Mouse (Mus musculus) gastrocnemius, adult 18-20 months (tissue): ENCODE measurements around the gene Cdc42bpb. TPM values are rescaled to one million over a fixed set of nuclear protein-coding genes. Genes with fewer than 3 reads are reported as not detected.

ENCODE experiments used
- DNase-seq: peaks from one replicate; pipeline ENCODE4 v3.0.0; 2021; ENCODE audit warnings: low spot score
- total RNA-seq, 2 experiments: library from RNA; stranded (reverse); gene quantifications; 2 replicates each; pipeline ENCODE4 v1.2.3; 2021

Gene Cdc42bpb
- total RNA-seq, 2 experiments from 2014 or later: 17.3 to 21.2 TPM

GRCm38 (mm10) chr12:111387146-111387545 is 9.6 kb upstream of the Cdc42bpb start:
- no peak for DNase-seq

DNA sequence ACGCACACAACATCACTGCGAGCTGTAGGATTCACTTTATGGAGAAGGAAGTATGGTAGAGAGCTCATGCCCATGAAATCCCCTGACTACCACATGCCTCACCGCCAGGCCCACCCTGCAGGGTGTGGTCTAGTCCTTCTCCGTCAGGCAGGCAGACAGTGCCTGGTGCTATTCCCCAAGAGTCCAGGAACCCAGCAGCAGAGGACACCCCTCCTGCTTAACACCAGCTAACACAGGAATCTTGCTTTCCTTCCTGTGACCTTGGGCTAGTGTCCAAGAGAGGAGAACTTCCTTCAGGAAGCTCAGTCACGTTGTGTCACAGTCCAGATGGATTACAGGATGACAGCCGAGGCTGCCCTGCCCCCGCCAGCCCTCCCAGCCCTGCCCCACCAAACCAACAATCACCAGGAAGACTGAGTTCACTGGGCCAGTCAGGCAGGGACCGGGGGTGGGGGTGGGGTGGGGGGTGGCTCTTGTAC is 9.2 kb upstream of the Cdc42bpb start:
- peak; percentile 30 for DNase-seq

DNA sequence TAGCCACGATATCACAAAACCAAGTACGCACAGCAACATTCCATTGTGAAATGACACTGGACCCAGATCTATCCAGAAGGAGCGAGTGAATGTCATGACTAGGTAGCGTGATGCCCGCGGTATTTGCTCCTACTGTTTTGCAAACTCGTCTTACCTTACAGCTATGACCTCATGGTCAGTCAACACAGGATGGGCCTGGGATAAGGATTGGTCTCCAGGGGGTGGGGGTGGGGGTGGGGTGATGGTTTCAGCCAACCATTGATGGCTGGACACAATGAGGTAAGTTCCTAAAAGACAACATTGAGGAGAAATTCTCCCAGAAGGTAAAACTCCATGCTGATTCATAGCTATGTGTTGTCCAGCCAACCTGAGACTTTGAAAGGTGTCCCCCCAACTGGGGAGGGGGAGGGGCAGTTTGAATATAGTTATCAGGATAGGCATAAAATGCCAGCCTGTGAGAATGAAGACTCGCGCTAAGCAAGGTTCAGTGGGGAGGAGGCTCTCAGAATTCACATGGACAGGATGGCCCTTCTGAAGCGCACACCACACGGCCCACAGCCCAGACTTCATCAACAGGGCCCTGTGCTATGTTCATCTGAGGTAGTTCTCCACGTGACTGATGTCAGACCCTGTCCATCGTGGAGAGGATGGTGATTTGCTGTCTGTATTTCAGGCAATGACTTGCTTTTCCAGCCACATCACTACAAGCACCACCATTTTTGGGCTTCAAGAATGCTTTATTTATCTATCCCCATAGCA is 8.5 kb upstream of the Cdc42bpb start:
- DNase-seq: no peak

DNA sequence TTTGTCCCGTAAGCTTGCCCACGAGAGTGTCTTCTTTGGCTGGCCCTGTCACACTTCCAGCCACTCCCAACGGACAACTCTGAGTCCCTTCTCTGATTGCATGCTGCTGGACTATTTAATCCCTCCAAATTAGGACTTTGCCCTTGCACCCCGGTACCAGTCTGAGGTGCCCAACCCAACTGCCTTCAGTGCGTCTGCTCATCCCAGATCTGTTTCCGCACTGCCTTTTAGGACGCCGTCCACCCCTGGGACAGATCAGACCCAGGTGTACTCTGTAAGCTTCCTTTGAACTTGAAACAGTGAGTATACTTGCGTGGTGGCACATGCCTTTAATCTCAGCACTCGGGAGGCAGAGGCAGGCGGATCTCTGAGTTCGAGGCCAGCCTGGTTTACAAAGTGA is 1.3 kb upstream of the Cdc42bpb start:
- DNase-seq: no peak

DNA sequence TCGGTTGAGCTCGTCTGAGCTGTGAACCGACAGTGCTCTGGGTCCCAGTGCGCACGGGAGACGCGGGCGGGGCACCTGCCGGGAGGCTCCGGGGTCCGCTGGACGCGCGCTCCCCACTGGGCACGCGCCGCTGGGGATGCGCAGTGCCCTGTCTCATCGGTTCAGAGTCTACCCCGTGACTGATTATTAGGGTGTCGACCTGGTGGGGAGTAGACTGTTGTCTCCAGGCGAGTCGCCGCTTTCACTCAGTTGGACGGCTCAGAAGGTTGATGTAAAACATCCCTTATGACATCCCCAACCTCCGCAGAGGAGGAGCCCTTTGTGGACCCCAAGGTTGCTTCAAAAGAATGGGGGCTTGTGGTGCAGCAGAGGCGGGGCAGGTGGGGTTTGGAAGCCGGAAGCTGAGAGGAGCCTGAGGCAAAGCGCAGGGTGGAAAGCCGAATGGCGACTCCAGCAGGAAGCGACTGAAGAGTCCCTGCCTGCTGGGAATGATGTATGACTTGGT is 520 bp upstream of the Cdc42bpb start:
- no peak for DNase-seq

DNA sequence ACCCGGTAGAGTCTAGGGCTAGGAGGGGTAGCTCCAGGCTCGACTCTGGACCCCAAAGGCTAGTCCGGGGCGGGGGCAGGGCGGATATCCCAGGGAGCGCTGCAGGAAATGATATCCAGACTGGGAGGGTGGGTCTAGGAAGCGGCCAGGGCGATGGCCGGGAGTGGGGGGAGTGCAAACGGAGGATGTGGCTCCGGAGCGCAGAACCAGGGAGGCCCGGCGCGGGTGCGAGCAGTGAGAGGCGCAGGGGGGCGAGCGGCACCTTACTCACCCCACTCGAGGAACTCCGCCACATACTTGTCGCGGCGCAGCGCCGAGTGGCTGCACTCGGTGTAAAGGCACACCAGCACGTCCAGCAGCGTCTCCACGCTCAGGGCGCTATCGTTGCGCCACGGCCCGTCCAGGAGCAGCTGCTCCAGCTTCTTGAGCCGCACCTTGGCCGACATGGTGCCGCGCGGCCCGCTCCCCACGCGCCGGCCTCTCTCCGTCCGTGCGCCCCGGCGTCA is 639 bp downstream of the Cdc42bpb start:
- peak; percentile 50 for DNase-seq

- DNase-seq: no peak
These were observed 1.5 kb downstream of the Cdc42bpb start for GRCm38 (mm10) chr12:111376053-111376452.

GRCm38 (mm10) chr12:111375559-111375958 is 2.0 kb downstream of the Cdc42bpb start:
- DNase-seq: no peak

GRCm38 (mm10) chr12:111374727-111375126 is 2.8 kb downstream of the Cdc42bpb start:
- DNase-seq: no peak

- no peak for DNase-seq
These were observed 4.1 kb downstream of the Cdc42bpb start for GRCm38 (mm10) chr12:111373411-111373810.

GRCm38 (mm10) chr12:111371905-111372304 is 5.6 kb downstream of the Cdc42bpb start:
- no peak for DNase-seq

DNA sequence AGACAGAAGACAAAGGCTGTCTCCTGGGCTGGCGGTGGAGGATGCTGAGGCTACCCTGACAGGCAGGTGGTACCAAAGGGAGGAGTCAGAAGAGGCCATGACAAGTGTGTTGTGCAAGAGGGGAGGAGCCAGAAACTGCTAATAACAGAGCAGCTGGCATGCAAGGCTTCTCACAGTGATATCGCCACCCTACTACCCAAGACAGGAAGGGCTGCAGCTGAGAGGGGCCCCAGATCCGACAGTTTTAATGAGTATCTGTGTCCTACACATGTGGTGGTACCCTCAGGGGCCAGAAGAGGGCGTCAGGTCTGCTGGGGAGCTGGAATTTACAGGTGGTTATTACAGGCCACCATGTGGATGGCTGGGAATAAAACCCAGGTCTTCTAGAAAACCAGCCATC is 7.3 kb downstream of the Cdc42bpb start:
- no peak for DNase-seq

GRCm38 (mm10) chr12:111367065-111367464 is 10.5 kb downstream of the Cdc42bpb start:
- DNase-seq: no peak

DNA sequence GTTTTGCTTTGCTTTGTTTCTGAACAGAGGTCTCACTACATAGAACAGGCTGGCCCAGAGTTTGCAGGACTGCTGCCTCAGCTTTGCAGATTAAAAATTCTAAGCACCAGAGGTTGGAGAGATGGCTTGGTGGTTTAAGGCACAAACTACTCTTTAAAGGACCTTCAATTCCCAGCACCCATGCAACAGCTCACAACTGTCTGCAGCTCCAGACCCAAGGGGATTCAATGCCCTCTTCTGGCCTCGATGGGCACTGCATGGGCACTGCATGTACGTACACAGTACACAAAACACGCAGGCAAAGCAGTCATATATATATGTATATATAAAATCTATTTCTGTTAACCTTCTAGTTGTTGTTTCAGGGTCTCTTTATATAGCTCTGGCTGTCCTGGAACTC is 13.3 kb downstream of the Cdc42bpb start:
- no peak for DNase-seq

- DNase-seq: no peak
These were observed 16.0 kb downstream of the Cdc42bpb start for GRCm38 (mm10) chr12:111361319-111362098.

- DNase-seq: no peak
These were observed 16.8 kb downstream of the Cdc42bpb start for GRCm38 (mm10) chr12:111360671-111361070.

DNA sequence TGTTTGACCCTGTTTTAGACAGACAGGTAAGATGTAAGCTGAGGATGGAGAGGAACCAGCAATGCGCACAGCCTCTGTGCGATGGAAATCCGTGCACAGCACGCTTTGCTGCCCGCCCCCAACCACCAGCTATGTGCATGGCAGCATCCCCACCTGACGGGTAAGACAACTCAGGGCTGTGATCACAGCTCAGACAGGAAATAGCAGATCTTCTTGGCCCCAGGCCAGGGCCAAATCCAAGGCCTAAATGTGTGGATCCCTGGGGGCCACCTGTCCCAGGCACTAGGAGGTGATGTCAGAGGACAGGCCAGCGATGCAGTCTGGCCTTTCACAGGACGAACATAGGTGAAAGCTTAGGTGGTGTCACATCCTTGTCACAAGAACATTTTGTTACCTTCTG is 21.3 kb downstream of the Cdc42bpb start:
- DNase-seq: no peak

- DNase-seq: no peak
These were observed 23.4 kb downstream of the Cdc42bpb start for GRCm38 (mm10) chr12:111354142-111354541.

DNA sequence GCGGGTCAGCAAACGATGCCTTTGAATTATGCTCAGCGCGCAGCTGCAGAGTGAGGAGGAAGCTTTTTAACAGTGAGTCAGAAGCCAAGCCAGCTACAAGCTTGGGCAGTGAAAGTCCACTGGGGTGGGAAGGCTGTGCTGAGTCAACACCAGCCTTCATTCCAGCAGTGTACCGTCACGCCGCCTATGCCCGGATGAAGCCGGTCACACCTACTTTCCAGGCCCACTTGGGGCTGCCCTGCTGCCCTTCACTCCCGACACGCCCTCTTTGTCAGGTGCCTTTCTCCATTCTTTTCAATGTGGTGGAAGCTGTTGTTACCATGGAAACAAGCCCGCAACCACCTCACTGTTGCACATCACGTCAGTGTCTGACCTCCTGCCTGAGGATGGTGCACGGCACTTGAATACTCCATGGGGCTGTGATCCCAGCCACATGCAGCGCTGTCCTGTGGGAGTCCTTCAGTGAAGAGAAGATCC is 24.0 kb downstream of the Cdc42bpb start:
- DNase-seq: peak; percentile 42

DNA sequence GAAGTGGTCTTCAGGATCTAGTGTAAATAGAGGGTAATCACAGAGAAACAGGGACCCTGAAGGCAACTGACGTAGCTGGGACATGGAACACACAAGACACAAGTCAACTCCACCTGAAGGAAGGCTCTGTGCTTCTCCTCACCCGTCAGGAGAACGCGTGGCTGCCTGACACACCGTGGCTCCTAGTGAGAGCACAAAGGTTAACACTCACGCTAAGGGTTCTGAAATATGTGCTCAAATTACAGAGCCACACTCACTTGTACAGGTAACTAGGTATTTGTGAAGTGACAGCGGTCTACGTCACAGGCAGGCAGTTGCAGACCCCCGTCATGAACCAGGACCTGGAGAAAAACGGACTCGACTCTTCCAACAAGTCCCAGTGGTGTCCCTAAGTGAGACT is 24.5 kb downstream of the Cdc42bpb start:
- no peak for DNase-seq

GRCm38 (mm10) chr12:111352520-111352919 is 25.0 kb downstream of the Cdc42bpb start:
- DNase-seq: no peak
